Mouse (Mus musculus): ENCODE results near the gene Trip13.

The Trip13 gene

DNA sequence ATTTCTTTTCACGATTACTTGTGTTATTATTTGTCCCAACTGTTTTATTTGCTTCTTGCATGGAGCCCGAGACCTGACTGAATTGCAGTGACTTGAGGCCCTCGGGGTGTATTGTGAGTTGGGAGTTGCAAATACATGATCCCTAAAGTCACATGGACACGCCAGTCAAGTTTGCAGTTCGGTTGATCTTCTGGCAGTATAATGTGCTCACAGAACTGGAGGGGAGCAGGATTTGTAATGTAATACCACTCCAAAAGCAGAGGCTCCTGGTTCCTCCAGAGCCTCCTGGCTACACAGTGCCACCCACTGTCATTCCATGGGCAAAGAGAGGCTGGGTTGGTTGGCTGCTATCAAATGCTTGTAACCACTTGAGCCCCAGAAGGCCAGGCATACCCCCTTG is 51.0 kb downstream of the Trip13 start:
- DNase-seq (ENCODE audit: low spot score): no peak

DNA sequence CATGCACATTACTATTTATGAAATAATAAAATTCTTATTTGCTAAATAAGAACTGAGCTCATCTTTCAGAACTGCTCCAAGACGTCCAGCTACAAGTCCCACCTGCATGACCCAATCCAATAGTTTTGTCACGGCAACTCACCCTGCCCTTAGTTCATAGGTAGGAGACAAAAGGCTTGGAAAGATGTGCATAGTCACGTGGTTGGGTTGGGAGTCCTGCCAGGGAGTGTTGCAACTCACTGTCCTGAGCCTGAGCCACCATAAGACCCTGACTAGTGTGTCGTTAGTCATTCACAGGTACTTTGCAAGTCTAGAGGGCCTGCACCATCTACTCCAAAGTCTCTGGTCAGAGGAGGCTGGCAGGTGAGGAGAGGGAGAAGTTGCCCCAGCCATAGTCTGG is 51.5 kb downstream of the Trip13 start:
- no peak for DNase-seq (ENCODE audit: low spot score)

DNA sequence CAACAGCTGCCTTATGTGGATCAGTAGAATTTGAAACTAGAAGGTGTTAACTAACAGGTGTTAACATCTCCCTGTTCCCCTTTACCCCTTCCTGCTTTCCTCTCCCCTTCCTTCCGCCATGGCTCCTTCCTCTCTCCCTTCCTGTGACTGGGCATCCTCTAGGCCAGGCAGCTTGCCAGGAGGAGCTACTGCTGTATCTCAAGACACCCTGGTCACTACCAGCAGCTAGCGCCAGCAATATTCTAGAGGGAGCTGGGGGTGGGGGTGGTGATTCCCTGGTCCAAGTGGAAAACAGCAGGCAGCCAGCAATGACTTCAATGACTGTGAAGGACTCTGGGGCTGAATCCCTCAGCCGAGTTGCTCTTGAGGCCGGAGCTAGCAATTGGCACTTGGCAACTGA is 51.9 kb downstream of the Trip13 start:
- DNase-seq (ENCODE audit: low spot score): no peak

GRCm38 (mm10) chr13:73881347-73881746 is 56.2 kb downstream of the Trip13 start:
- DNase-seq (ENCODE audit: low spot score): no peak

- DNase-seq (ENCODE audit: low spot score): peak; percentile 39
These were observed 57.8 kb downstream of the Trip13 start for GRCm38 (mm10) chr13:73879824-73880223.

GRCm38 (mm10) chr13:73872159-73872558 is 65.4 kb downstream of the Trip13 start:
- DNase-seq (ENCODE audit: low spot score): no peak

Data from c-Kit-positive CD71-positive TER-119-positive erythroid progenitor cells, embryonic 14.5 days (primary cell).